Mouse (Mus musculus) kidney, adult 2 months (tissue): ENCODE data around the gene Adcy6. TPM values are rescaled to one million over a fixed set of nuclear protein-coding genes. Genes with fewer than 3 reads are reported as not detected.

Experiments
- DNase-seq: peaks from one replicate; pipeline ENCODE4 v3.0.0; 2021
- H3K27ac ChIP-seq: fragments of 200-500 bp; 2 replicates; pipeline ENCODE4 v1.5.1; 2012; ENCODE audit warnings: low read depth, low read length, control low read depth, inconsistent platforms; ENCODE audit not compliant: insufficient read depth
- H3K27me3 ChIP-seq: fragments of 200-500 bp; replicated peaks from 2 replicates; pipeline ENCODE4 v1.6.1; 2012; ENCODE audit warnings: mild to moderate bottlenecking, moderate library complexity, low read length, inconsistent platforms; ENCODE audit not compliant: control insufficient read depth, insufficient read depth
- H3K36me3 ChIP-seq: fragments of 200-500 bp; 2 replicates; pipeline ENCODE4 v1.6.1; 2012; ENCODE audit warnings: mild to moderate bottlenecking, moderate library complexity, low read length, inconsistent platforms; ENCODE audit not compliant: control insufficient read depth, insufficient read depth
- H3K4me1 ChIP-seq: fragments of 200-500 bp; 2 replicates; pipeline ENCODE4 v1.6.1; 2011; ENCODE audit warnings: low read length; ENCODE audit not compliant: control insufficient read depth, insufficient read depth
- H3K4me3 ChIP-seq: fragments of 200-500 bp; 2 replicates; pipeline ENCODE4 v1.5.1; 2011; ENCODE audit warnings: mild to moderate bottlenecking, low read depth, low read length, control low read depth; ENCODE audit not compliant: insufficient read depth
- CTCF ChIP-seq: fragments of 200-500 bp; conservative IDR thresholded peaks from 2 replicates; pipeline ENCODE4 v1.5.1; 2011; ENCODE audit warnings: low read depth, mild to moderate bottlenecking, control low read depth, low read length, moderate library complexity, mixed read lengths; ENCODE audit not compliant: insufficient read depth, insufficient read length
- POLR2A ChIP-seq: fragments of 200-500 bp; IDR thresholded peaks from one replicate; pipeline ENCODE4 v1.6.1; 2011; ENCODE audit warnings: low read depth, low read length, control low read depth
- WGBS: fragments of 180-500 bp; shearing (Covaris S2); methylation state at CpG from one replicate; pipeline ENCODE4 v1.1.7; 2018; 5-methylcytosine and 5-hydroxymethylcytosine counted together
- polyA plus RNA-seq: library from polyadenylated mRNA; depleted of rRNA; stranded (reverse); fragments of >200 nt; gene quantifications from 2 replicates; pipeline ENCODE4 v1.2.3, GENCODE M21; 2012

The Adcy6 gene
- polyA plus RNA-seq, 1 experiment = 98.7 TPM

DNA sequence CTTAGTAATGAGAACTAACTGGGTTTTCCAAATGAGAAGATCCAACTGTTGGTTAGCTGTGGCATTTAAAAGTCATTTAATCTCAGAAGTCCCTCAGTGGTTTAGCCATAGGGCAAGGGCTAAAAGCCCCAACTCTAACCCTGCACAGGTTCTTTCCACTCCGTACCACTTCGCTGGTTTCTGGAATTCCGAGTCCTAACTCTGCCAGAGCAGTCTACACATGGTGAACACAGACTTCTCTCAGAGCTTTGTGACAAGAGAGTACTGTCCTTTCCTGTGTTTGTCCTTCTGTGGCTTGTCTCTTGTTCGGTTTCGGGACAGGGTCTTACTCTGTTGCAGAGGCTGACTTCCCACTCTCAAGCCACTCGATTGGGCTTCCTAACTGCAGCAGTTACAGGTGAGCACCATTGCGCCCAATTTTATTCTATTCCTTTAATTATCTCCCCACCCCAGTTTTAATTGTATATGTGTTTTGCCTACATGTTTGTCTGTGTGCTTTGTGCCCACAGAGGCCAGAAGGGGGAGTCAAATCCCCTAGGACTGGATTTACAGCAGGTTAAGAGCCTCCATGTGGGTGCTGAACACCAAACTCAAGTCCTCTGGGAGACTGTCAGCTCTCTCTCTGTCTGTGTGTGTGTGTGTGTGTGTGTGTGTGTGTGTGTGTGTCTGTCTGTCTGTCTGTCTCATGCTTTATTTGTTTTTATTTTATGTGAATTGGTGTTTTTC, 16.8 kb upstream of the Adcy6 start:
- no peak overlapping the region for H3K4me3 ChIP-seq
- 52% methylated on average over 7 of the region's 7 CpGs for WGBS
- TF ChIP-seq POLR2A (no peak), CTCF (no peak)
- peak; percentile 47 for DNase-seq
- no peaks in the 10 kb centered on the region for H3K36me3 ChIP-seq
- H3K4me1 ChIP-seq = no peaks in the 10 kb centered on the region
- H3K27me3 ChIP-seq = no peaks in the 10 kb centered on the region
- peak overlapping the region; percentile 46; the same call in 1 of the 2 replicates for H3K27ac ChIP-seq

DNA sequence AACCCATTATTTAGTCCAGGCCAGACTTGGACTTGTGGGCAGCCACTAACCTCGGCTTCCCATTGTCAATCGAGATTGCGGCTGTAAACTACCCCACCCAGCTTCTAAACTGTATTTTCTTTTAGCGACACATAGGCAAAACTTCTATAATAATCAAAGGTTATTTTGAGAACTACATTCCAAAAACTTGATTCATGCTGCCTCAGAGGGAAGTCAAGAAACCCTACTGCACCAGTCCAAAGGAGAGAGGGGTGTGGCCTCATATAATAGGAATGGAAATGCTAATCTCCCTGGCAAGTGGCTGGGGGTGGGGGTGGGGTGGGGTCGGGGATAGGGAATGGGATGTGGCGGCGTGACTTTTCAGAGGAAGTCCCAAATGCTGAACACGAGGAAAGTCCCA, 16.2 kb upstream of the Adcy6 start:
- Histone ChIP-seq H3K36me3 (no peaks in the 10 kb centered on the region), H3K27me3 (no peaks in the 10 kb centered on the region), H3K4me3 (no peak overlapping the region), H3K4me1 (no peaks in the 10 kb centered on the region), H3K27ac (peak overlapping the region; percentile 30; the same call in 1 of the 2 replicates)
- no peak for DNase-seq
- TF ChIP-seq CTCF = no peak
- no peak for TF ChIP-seq POLR2A
- WGBS = 8% methylated on average over 8 of the region's 8 CpGs

GRCm38 (mm10) chr15:98623361-98623821, 13.5 kb upstream of the Adcy6 start:
- no peak overlapping the region for H3K4me3 ChIP-seq
- no peak overlapping the region for H3K27ac ChIP-seq
- TF ChIP-seq CTCF (no peak), POLR2A (no peak)
- no peak for DNase-seq
- WGBS = 54% methylated on average over 5 of the region's 5 CpGs
- H3K27me3 ChIP-seq = no peaks in the 10 kb centered on the region
- H3K36me3 ChIP-seq = no peaks in the 10 kb centered on the region
- no peaks in the 10 kb centered on the region for H3K4me1 ChIP-seq

DNA sequence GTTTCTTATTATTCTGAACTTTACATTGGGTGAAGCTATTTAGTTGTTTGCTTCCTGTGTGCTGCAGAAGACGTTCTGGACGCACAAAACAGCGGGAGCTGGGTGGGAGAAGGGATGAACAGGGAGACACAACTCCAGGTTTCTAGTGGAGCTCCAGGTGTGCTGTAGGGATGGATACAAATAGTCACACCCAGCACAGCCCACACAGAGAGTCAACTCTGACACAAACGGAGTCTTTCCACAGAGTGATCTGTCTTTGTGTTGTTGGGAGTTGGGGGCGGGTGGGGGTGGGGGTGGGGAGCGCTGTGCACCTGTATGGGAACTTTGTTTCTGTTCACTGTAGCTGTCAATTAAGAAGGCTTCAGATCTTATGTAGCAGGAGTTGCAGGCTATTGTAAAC, 12.8 kb upstream of the Adcy6 start:
- Histone ChIP-seq H3K27ac (no peak overlapping the region), H3K4me3 (no peak overlapping the region), H3K4me1 (no peaks in the 10 kb centered on the region), H3K27me3 (no peaks in the 10 kb centered on the region), H3K36me3 (no peaks in the 10 kb centered on the region)
- WGBS = 35% methylated on average over 6 of the region's 6 CpGs
- DNase-seq = no peak
- TF ChIP-seq POLR2A (no peak), CTCF (no peak)

GRCm38 (mm10) chr15:98622199-98622598, 12.3 kb upstream of the Adcy6 start:
- Histone ChIP-seq H3K27me3 (no peaks in the 10 kb centered on the region), H3K4me3 (no peak overlapping the region), H3K36me3 (no peaks in the 10 kb centered on the region), H3K27ac (no peak overlapping the region), H3K4me1 (no peaks in the 10 kb centered on the region; the same call in 1 of the 2 replicates)
- peak; percentile 57 for DNase-seq
- 17% methylated on average over 7 of the region's 7 CpGs for WGBS
- TF ChIP-seq CTCF (no peak), POLR2A (no peak)

- H3K27me3 ChIP-seq = no peaks in the 10 kb centered on the region
- TF ChIP-seq POLR2A (no peak), CTCF (peak; percentile 82)
- H3K27ac ChIP-seq = no peak overlapping the region
- no peak overlapping the region for H3K4me3 ChIP-seq
- 1% methylated on average over 12 of the region's 12 CpGs for WGBS
- peaks cover 20% of the 10 kb centered on the region for H3K4me1 ChIP-seq
- peak; percentile 81 for DNase-seq
- H3K36me3 ChIP-seq = no peaks in the 10 kb centered on the region
Measured at GRCm38 (mm10) chr15:98617176-98617537, 7.3 kb upstream of the Adcy6 start.

DNA sequence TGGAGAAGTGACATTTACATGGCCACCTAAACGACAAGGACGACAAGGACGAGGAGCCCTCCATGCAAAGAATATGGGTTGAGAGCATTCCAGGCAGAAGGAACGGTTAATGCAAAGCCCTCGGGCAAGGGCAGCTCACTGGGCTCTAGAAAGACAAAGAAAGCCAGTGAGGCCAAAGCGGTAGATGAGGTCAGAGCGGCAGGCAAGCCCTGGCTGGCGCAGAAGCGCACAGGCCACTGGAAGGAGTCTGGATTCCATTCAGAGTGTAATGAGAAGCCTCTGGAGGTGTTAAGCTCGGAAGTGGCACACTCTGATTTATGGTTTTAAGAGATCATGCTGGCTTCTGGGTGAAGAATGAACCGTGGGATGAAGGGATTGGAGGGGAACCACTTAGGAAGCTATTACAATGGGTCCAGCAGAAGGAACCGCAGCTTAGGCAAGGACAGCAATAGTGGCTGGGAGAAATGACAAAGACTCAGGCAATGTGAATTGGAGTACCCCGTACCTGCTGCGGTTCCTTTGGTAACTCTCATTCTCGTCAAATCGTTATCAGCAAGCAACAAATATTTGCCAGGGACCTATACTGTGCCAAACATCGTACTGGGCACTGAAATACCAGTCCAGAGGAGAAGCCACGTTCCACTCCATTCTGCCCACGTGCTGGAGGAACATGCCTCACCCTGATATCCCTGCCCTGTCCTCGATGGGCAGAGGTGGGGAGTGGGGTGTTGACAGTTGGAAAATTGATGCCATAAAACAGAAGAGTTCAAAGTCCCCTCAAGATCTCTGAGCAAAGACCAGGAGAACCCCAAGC, 6.7 kb upstream of the Adcy6 start:
- H3K4me3 ChIP-seq = no peak overlapping the region
- WGBS = 41% methylated on average over 20 of the region's 20 CpGs
- no peaks in the 10 kb centered on the region for H3K36me3 ChIP-seq
- peak overlapping the region; percentile 24; the same call in 1 of the 2 replicates for H3K27ac ChIP-seq
- DNase-seq = peak; percentile 61
- peaks cover 20% of the 10 kb centered on the region for H3K4me1 ChIP-seq
- no peaks in the 10 kb centered on the region for H3K27me3 ChIP-seq
- no peak for TF ChIP-seq POLR2A
- no peak for TF ChIP-seq CTCF
